Mouse (Mus musculus): ENCODE data around the gene Matn4.
A peak's percentile ranks its signal among the peaks of the same experiment; 100 is the strongest.

Matn4 gene

DNA sequence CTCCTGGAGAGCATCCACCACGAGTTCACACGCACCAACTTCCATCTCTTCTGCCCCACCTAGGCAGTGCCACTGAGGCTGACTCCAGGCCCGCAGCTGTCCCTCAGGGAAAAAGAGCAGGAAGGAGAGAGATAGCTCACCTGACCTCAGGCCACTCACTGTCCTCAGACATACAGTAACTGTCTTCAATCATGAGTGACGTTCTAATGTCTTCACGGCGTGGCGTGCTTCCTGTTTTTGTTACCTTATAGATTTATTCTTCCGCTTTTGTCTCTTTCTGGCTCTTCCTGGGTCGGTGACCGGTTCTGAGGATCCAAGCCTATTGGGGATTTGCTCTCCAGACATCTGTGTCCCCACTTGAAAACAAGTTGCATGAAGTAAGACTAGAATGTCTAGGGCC, 9.6 kb upstream of the Matn4 start:
- DNase-seq (ENCODE audit: low read depth, low spot score), result no peak

DNA sequence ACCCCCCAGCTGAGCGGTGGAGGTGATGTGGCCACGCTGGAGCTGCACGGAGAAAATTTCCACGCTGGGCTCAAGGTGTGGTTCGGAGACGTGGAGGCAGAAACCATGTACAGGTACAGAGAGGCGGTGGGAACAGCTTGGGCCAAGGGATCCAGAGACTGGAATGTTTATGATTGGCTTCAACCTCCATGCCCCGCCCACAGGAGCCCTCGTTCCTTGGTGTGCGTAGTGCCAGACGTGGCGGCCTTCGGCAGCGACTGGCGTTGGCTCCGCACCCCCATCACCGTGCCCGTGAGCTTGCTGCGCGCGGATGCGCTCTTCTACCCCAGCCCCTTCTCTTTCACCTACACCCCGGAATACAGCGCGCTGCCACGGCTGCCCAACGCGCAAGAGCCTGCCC, 9.2 kb upstream of the Matn4 start:
- no peak for DNase-seq (ENCODE audit: low read depth, low spot score)

DNA sequence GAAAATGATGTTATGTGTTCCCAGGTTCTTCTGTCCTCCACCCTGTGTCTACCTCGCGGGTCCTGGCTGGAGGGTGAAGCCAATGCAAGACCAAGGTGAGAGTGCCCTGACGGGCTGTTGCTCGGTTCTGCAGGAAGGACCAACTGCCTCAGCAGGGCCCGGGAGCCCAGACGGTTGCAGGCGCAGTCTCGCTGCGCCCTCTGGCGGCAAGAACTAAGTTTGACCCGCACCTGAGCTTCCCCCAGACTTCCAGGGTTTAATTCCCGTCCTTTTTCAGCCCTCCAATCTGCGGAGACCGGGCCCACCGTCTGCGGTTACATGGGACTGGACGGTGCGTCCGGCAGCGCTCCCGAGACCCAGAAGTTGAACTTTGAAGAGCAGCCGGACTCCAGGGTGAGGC, 2.7 kb upstream of the Matn4 start:
- no peak for DNase-seq (ENCODE audit: low read depth, low spot score)

DNA sequence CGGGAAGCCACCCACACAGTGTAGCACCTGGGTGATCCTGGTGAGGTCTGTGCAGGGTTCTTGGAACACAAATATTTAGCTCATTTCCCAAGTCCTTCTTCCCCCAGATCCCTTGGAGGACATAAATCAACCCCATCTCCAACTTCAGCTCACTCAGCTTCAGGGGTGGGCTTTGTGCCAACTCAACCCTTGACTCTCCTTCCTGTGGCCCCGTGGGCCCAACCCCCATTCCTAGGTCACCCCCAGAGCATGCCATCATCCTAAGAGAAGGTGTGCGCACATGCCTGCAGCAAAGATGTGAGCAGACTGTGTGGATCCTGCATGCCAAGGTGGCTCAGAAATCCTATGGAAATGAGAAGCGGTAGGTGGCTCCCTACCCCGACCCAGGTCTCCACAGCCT, 559 bp upstream of the Matn4 start:
- DNase-seq (ENCODE audit: low read depth, low spot score), result no peak

DNA sequence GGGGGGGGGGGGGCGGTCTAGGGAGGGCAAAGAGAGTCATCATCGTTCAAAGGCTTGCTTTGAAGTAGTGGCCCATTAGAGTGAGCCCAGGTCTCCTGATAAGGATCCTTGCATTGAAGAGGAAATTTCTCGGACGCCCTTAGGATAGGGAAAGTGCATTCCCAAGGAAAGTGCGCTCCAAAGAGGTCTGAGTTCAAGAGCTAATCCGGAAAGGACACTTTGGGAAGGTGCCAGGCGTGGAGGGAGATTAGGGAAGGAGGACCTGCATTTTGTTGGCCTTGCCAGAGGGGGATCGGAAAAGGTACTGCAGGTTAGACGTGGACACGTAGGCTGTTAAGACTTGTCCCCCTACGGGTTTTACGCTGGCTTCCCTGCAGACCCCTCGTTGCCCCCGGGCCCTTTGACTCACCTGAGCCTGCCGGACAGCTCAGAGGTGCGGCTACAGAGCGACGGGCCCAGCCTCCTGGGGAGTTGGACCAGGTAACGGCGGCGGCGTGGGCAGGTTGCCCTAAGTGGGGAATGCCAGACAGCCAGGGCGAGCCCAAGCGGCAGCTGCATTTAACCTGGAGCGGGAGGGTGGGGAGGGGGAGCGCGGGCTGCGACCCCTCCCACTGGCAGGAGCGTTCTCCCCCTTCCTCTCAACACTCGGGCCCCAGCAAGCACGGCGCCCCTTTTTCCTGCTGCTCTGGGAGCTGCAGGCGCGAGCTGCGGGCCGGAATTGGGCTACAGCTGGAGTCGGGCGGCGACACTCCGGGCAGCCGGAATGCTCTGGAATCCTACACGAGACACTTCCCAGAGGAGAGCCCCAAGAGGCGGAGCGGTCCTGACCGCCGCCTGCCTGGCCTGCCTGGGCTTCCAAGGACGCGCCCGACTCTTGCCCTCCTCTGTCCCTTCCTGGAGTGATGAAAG, 624 bp downstream of the Matn4 start:
- no peak for DNase-seq (ENCODE audit: low read depth, low spot score)

DNA sequence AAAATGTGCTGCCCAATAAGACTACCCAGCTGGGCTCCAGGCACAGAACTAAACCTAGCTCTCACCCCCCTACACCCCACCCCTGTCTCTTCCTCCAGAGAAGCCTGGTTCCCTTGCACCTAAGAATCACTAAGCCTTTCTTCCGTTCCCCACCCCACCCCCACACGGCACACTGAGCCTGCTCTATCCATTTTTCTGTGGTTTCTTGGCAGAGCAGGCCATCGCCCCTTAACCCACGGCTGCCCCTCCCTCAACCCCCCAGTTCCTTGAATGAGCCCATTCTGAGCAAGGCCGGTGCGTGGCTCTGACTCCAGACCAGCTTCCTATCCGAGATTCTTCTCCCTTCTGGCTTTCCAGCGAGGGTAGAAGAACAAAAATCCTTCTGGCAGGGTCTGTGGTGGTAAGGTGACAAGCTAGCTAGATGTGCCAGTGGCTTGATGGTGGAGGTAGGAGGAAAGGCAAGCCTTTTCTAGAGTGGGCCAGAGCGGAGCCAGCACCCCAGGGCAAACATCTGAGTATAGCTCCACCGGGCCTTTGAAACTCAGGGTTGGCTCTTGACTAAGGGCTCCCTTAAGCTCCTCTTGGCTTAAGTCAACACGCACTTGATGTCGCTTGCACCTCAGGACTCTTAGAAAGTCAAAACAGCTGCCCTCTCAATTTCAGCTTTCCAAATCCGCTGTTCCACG, 1.4 kb downstream of the Matn4 start:
- no peak for DNase-seq (ENCODE audit: low read depth, low spot score)

DNA sequence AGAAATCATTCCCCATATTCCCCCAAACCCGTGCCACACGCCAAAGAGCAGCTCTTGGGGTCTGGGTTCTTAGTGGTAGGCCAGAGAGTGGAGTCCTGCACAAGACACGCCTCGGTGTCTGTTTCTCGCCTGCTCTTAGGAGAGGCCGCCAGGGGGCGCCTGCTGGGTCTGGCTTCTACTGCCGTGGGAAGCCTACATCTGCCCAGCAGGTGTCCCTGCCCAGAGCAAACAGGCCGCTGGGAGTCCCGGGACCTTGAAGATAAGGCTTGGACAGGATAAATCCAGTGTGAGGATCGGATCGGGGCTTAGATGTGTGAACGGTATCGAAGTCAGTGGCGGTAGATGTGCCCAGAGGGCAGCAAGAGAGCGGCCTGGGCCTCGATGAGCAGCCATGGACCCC, 2.1 kb downstream of the Matn4 start, which contains the start of gene Rbpjl:
TSS of gene Rbpjl (plus strand) at position 236 of the 400 bp plus-strand sequence.
- peak; percentile 13 for DNase-seq (ENCODE audit: low read depth, low spot score)

DNA sequence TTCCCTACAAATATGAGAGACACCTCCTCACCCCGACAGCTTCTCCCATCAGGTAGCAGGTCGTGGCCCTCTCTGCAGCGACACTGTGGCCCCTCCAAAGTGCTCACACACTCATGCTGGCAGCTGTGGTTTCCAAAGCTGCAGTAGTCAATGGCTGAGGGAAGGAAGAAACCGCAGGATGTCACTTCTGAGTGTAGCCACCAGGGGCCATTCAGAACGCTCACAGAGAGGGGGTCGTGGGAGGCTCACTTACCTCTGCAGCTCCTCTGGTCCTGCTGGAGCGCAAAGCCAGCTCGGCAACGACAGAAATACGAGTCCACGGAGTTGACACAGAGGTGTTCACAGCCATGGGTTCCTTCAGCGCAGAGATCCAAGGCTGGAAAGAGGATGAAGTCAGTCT, 8.0 kb downstream of the Matn4 start:
- no peak for DNase-seq (ENCODE audit: low read depth, low spot score)

DNA sequence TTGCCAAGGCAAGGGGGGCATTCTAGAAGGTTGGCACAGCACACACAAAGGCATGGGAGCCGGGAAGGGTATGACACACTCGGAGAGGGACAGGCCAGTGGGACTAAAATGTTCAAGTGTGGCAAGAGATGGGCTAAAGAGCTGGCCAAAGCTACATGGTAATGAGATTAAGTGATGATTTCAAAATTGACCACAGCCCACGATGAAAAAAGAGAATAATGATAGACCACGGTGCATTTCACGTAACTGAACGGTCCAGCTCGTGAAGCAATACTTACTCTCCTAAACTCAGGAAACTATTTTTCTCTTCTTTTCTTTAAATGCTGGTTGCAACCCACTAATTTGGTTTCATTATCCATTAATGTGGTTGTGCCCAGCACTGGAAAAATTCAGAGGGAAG, 8.9 kb downstream of the Matn4 start:
- no peak for DNase-seq (ENCODE audit: low read depth, low spot score)

DNA sequence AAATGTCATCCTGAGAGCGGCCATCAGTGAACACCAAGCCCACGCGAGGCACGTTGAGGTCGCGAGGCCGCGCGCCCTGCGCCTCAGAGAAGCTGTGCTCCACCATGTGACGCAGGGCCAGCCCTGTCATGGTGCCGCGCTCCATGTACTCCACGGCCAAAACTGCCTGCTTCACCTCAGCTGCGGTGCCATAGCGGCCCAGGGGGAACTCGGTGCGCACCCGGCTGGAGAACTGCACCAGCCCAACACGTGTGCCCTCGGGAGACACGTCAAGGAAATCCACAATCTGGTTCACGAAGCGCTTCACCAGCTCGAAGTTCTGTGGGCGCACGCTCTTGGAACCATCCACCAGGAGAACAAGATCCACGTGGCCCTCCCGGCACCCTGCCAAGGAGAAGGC, 11.8 kb downstream of the Matn4 start:
- no peak for DNase-seq (ENCODE audit: low read depth, low spot score)

DNA sequence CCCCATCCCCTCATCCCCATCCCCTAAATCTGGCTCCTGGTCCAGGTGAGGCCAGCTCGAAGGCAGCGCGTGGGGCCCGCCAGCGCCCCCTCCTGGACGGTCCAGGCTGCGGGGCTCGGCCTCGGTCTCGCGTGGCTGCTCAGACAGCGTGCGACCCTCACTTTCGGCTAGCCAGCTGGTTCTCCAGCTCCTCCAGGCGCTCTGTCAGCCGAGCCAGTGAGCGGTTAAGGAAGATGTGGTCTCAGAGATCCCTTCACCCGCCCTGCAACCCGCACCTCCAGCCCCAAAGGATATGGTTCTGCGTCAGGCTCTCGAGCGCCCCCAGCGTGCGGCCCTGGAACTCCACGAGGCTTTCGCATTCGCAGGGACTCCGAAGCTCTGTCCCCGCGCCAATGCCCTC, 15.5 kb downstream of the Matn4 start:
- DNase-seq (ENCODE audit: low read depth, low spot score), result no peak

DNA sequence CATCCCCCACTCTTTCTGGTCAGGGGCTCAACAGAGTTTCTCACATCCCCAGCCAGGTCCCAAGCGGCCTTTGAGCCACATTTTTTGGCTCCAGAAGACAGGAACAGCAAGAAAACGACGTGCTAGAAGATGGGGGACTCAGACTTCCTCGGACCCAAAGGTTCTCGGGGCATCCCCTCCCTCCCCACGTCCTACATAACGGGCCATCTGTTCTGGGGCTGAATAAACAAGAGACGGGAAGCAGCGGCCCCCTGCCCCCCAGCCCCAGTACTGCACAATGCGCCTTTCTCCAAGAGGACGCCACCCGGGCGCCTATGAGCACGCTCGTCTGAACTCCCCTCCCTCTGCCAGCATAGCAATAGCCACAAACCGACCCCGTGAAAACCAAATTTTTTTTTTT, 15.9 kb downstream of the Matn4 start, which contains the start of gene Slpi:
TSS of gene Slpi (minus strand) at position 76 of the 400 bp plus-strand sequence.
- DNase-seq (ENCODE audit: low read depth, low spot score), result no peak

DNA sequence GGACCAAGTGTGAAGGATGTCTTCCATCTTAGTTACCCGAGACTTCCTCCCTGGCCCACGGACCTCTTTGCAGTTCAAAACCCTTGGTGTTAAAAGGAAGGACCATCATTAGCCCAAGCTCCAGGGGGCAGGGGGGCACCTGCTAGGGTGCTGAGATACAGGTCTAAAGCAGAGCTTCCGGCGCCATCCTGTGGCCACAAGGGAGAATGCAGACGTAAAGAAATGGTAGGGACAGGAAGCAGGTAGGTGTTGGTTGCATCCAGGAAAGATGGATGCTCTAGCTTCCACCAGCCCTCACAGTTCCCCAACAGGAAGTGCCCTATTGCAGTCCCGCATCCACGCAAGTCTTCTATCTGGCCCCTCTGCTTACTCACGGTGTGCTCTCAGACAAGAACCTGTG, 18.0 kb downstream of the Matn4 start:
- no peak for DNase-seq (ENCODE audit: low read depth, low spot score)

DNA sequence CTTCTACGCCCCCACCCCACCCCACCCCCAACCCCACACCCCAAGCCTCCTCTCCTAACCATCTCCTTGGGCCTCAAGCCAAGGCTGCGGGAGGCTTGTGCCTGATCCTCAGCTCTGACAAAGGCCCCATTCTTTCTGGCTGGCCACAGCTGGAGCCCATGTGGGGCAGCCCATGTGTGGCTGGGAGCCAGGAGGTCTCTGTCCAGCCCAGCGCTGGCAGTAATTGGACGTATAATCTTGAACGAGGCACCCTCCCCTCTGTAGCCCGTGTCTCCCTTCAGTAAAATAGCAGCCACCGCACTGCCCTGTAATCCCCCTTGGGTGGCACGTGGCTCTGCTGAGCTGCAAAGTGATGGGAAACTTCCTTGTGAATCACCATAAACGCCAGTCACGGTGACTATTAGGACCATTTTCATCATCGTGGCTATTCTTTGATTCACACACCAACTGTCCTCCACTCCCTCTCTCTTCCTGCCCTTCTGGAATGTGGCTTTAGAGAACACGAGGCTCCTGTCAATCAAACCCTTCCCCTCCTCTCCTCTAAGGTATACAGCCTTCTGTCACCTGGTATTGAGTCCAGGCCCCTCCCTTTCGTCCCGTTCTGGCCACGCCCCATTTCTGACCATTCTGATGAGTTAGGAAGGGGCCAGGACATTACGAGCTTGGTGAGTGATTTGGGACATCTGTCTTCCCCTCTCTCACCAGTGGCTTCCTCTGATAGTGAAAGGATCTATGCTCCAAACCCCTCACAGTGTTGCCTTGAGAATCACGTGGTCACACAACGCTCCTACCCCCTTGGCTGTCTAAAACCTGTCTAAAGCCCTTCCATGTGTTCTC, 18.8 kb downstream of the Matn4 start:
- no peak for DNase-seq (ENCODE audit: low read depth, low spot score)

DNA sequence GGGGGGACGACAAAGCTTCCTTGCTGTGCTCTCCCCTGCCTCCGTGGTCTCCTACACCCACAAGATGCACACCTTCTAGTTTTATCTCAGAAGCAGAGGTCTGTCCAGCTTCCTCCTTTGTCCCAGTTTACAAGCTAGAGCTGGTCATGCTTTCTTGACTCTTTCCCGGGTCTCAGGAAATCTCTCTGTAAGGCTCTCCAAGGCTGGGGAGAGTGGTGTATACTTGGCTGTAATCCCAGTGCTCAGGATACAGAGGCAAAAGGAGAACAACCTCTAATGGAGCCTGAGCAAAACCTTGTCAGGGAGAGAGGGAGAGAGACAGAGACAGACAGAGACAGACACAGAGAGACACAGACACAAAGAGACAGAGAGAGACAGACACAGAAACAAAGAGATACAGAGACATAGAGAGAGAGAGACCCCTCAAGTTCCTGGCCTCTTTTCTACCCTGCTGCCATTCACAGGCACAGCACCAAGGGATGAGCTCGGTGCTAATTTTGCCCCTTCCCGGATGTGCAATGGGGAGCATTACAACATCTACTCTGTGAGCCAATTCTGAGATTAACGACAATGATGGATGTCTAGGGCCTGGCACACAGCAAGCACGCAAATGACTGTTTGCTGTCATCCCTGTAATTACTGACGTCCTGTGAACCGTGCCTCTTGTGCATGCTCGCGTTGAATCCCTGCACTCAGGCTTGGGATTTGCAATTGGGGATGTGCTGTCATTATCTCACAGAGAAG, 21.1 kb downstream of the Matn4 start:
- no peak for DNase-seq (ENCODE audit: low read depth, low spot score)

DNA sequence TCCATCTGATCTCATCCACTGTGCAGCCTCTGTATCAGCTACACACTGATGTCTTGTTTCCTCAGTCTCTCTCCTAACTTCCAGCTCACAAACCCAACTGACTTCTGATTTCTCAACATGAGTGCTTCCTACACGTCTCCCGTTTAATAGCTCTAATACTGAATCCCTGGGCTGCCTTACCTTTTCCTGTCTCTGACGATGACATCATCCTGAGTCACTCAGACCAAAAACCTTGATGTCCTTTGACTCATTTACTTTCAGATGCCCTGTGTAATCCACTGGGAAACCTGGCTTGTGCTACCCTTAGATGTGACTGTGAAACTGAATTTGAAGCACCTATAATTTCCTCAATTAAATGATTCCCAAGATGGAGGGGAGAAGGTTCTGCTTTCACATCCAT, 22.0 kb downstream of the Matn4 start:
- no peak for DNase-seq (ENCODE audit: low read depth, low spot score)

DNA sequence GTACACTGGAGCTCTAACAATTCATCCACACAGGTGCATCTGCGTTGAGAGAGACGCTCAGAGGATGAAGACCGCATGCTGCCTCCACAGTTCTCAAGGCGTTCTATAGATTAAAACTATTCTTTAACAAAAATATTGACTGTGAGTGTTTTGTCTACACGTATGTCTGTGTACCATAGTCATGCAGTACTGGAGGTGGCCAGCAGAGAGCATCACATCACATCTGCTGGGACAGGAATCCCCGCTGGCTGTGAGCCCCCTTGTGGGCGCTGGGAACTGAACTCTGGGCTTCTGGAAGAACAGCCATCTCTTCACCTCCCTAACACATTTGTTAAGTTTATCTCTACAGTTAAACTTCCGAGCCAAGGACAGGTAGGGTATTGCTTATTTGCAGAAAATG, 23.2 kb downstream of the Matn4 start:
- no peak for DNase-seq (ENCODE audit: low read depth, low spot score)

DNA sequence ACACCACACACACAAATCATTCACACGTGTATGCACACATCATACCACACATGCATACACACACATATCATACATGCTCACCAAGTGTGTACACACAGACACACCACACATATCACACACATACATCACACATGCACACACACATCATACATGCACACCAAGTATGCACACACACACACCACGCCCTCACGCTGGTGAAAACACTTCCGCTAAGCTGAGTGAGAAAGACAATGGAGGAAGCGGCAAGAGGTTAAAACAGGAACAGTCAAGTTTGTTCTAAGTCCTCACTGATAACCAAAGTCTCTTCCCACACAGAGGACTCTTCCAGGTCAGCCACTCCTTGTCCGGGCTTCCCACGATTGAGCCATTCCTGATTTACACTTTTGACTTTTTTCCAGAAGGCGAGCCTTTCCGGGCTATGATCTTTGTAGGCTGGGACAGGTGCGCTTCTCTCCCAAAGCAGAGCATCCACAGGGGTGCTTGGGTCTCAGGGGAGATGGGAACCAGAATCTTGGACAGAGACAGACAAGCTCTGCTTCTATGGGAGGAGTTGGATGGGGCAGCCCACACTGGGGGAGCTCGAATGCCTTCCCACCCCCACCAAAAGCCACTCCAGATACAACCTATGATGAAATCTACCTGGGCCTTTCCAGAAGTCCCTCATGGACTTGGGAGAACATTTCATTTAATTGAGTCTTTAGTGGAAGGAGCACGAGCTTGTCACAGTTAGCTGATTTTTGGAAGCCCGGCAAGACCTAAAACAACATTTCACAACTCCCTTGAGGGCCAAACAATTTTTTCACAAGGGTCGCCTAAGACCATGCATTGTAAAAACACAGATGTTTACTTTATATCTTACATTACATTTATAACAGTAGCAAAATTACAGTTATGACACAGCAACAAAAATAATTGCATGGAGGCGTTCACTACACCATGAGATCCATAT, 27.2 kb downstream of the Matn4 start:
- no peak for DNase-seq (ENCODE audit: low read depth, low spot score)

DNA sequence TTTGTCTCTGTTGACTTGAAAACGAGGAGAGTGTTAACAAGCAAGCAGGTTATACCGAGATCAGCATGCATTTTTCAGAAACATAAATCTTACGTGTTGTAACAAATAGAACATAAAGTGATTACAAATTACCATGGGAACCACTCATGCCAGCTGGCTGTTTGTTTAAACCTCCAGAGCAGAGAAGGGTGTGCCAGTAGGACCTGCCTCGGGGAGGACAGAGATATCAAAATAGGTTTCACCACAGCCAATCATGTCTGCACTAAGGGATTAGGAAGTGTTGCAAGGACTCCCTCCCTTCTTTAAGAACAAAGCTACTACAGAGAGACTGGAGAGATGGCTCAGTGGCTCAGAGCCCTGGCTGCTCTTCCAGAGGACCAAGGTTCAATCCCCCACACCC, 31.8 kb downstream of the Matn4 start:
- no peak for DNase-seq (ENCODE audit: low read depth, low spot score)

DNA sequence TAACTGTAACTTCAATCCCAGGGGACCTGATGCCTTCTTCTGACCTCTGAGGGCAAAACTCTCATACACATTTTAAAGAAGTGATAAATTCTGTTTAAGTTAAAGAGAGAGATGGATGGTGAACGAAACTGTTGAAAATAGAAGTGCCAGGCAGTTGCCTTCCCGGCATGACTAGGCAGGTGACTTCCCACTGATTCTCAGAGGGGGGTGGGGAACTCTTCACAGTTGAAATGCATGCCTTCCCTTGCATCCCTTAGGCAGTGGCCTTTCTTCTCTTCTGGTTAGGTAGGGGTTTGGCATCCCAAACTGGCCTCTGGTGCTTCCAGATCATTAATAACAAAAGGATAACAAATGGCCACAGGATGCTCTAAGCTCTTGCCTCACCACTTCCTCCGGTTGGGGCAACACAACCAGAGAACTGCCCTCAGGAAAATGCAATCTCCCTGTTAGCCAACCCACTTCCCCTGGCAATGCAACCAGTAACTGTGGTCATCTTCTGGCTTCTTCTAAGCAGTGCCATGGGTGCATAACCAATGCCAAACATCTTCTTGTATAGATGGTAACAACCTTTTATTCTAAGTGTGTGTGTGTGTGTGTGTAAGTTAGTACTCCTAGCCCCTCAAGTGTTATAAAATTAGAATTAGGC, 32.4 kb downstream of the Matn4 start:
- no peak for DNase-seq (ENCODE audit: low read depth, low spot score)
